Mouse (Mus musculus) heart, embryonic 12.5 days (tissue): Measurements from ENCODE around the gene Asb18. TPM values are rescaled to one million over a fixed set of nuclear protein-coding genes. Genes with fewer than 3 reads are reported as not detected.

Experiments
- ATAC-seq: fragments of 200-750 bp; cut with Nextera tagmentation; 2 replicates; pipeline ENCODE4 v1.8.0; 2017; ENCODE audit warnings: moderate TSS enrichment, moderate library complexity; ENCODE audit not compliant: insufficient number of reproducible peaks, low FRiP score
- H3K27ac ChIP-seq: fragments of 300-500 bp; sonication (generic); 2 replicates; pipeline ENCODE4 v1.5.1; 2016; ENCODE audit warnings: mild to moderate bottlenecking, moderate library complexity; ENCODE audit not compliant: poor library complexity, severe bottlenecking
- H3K27me3 ChIP-seq: fragments of 300-500 bp; sonication (generic); replicated peaks from 2 replicates; pipeline ENCODE4 v1.6.1; 2016; ENCODE audit warnings: mild to moderate bottlenecking, moderate library complexity
- H3K36me3 ChIP-seq: fragments of 300-500 bp; sonication (generic); 2 replicates; pipeline ENCODE4 v1.6.1; 2016; ENCODE audit warnings: mild to moderate bottlenecking, moderate library complexity
- H3K4me1 ChIP-seq: fragments of 300-500 bp; sonication (generic); replicated peaks from 2 replicates; pipeline ENCODE4 v1.6.1; 2016; ENCODE audit warnings: mild to moderate bottlenecking
- H3K4me2 ChIP-seq: fragments of 300-500 bp; sonication (generic); 2 replicates; pipeline ENCODE4 v1.6.1; 2016; ENCODE audit warnings: mild to moderate bottlenecking, moderate library complexity
- H3K4me3 ChIP-seq: fragments of 300-500 bp; sonication (generic); 2 replicates; pipeline ENCODE4 v1.5.1; 2016; ENCODE audit warnings: mild to moderate bottlenecking
- H3K9ac ChIP-seq: fragments of 300-500 bp; sonication (generic); 2 replicates; pipeline ENCODE4 v1.6.1; 2016; ENCODE audit warnings: mild to moderate bottlenecking, moderate library complexity
- H3K9me3 ChIP-seq: fragments of 300-500 bp; sonication (generic); replicated peaks from 2 replicates; pipeline ENCODE4 v1.6.1; 2016; ENCODE audit warnings: mild to moderate bottlenecking, moderate library complexity
- WGBS: fragments of 180-500 bp; shearing (Covaris S2); methylation state at CpG from one replicate; pipeline ENCODE4 v1.1.7; 2016; 5-methylcytosine and 5-hydroxymethylcytosine counted together
- polyA plus RNA-seq: library from polyadenylated mRNA; unstranded; fragments of >200 nt; fragmentation: Nextera tagmentation; extraction: Ambion mirVana; gene quantifications from 2 replicates; pipeline ENCODE4 v1.2.1, GENCODE M21; 2016

Asb18 gene
- polyA plus RNA-seq, 1 experiment from 2014 or later = 1.0 TPM

- Histone ChIP-seq H3K9ac (no peak overlapping the region), H3K27ac (no peak overlapping the region), H3K36me3 (no peaks in the 10 kb centered on the region), H3K4me1 (peaks cover 33% of the 10 kb centered on the region), H3K9me3 (no peaks in the 10 kb centered on the region), H3K4me2 (no peak overlapping the region), H3K4me3 (no peak overlapping the region), H3K27me3 (peaks cover 95% of the 10 kb centered on the region)
- WGBS = 8% methylated on average over 6 of the region's 6 CpGs
- ATAC-seq = no peak
Measured at GRCm38 (mm10) chr1:89933028-89933427, 81.4 kb downstream of the Asb18 start.

GRCm38 (mm10) chr1:89932616-89933015 is 81.8 kb downstream of the Asb18 start:
- Histone ChIP-seq H3K9ac (no peak overlapping the region), H3K27ac (no peak overlapping the region), H3K36me3 (no peaks in the 10 kb centered on the region), H3K4me1 (peaks cover 34% of the 10 kb centered on the region), H3K27me3 (peaks cover 95% of the 10 kb centered on the region), H3K4me3 (no peak overlapping the region), H3K4me2 (no peak overlapping the region), H3K9me3 (no peaks in the 10 kb centered on the region)
- ATAC-seq = no peak
- WGBS = 2% methylated on average over 16 of the region's 16 CpGs

DNA sequence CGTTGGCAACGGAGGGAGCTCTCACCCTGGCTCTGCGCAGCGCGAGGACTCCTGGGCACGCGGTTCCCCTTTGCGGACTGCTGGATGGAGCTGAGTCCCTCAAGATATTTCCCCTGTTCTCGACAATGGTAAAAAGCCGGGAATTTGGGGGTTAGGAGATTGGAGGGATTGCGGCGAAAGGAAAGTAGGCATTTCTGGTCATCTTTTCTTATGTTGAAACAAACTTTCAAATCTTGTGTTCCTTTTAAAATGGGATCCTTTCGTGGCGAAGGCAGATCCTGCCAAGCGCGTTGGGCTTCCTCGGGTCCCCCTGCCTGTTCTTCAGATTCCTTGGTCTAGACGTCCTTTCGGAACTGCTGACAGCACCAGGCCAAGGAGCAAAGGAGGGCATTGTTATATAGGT is 82.4 kb downstream of the Asb18 start:
- Histone ChIP-seq H3K4me3 (no peak overlapping the region), H3K9me3 (no peaks in the 10 kb centered on the region), H3K36me3 (no peaks in the 10 kb centered on the region), H3K27ac (no peak overlapping the region), H3K27me3 (peaks cover 95% of the 10 kb centered on the region), H3K4me1 (peaks cover 40% of the 10 kb centered on the region), H3K4me2 (no peak overlapping the region), H3K9ac (no peak overlapping the region)
- 3% methylated on average over 19 of the region's 19 CpGs for WGBS
- no peak for ATAC-seq

- Histone ChIP-seq H3K4me1 (peaks cover 42% of the 10 kb centered on the region), H3K27ac (no peak within 1 kb of the TSS), H3K9ac (peak within 1 kb of the TSS; percentile 55; the same call in 1 of the 2 replicates), H3K36me3 (no peaks in the 10 kb centered on the region), H3K4me3 (peak within 1 kb of the TSS; percentile 52), H3K27me3 (peaks cover 95% of the 10 kb centered on the region), H3K4me2 (peak within 1 kb of the TSS; percentile 93), H3K9me3 (no peaks in the 10 kb centered on the region; the same call in 1 of the 2 replicates)
- WGBS = under 1% methylated on average over 33 of the region's 33 CpGs
- peak; percentile 64 for ATAC-seq
Measured at GRCm38 (mm10) chr1:89931120-89931519, 83.3 kb downstream of the Asb18 start, which contains the start of gene Gbx2. Gene Gbx2 (minus strand): TSS chr1:89931179.

- Histone ChIP-seq H3K4me2 (peak overlapping the region; percentile 93), H3K36me3 (no peaks in the 10 kb centered on the region), H3K27me3 (peaks cover 95% of the 10 kb centered on the region), H3K4me3 (peak overlapping the region; percentile 52), H3K9ac (peak overlapping the region; percentile 55; the same call in 1 of the 2 replicates), H3K4me1 (peaks cover 45% of the 10 kb centered on the region), H3K9me3 (no peaks in the 10 kb centered on the region; the same call in 1 of the 2 replicates), H3K27ac (no peak overlapping the region)
- 0% methylated on average over 40 of the region's 45 CpGs for WGBS
- no peak for ATAC-seq
Measured at GRCm38 (mm10) chr1:89930551-89930950, 83.9 kb downstream of the Asb18 start.

- Histone ChIP-seq H3K9ac (peak overlapping the region; percentile 55; the same call in 1 of the 2 replicates), H3K27ac (no peak overlapping the region), H3K4me3 (peak overlapping the region; percentile 52), H3K4me2 (peak overlapping the region; percentile 93), H3K9me3 (no peaks in the 10 kb centered on the region; the same call in 1 of the 2 replicates), H3K27me3 (peaks cover 95% of the 10 kb centered on the region), H3K36me3 (no peaks in the 10 kb centered on the region), H3K4me1 (peaks cover 45% of the 10 kb centered on the region)
- ATAC-seq = no peak
- under 1% methylated on average over 55 of the region's 55 CpGs for WGBS
Measured at GRCm38 (mm10) chr1:89929721-89930505, 84.6 kb downstream of the Asb18 start.

- WGBS = 4% methylated on average over 6 of the region's 6 CpGs
- H3K4me2 ChIP-seq = peak overlapping the region; percentile 50
Measured at GRCm38 (mm10) chr1:89929181-89929580, 85.3 kb downstream of the Asb18 start.

DNA sequence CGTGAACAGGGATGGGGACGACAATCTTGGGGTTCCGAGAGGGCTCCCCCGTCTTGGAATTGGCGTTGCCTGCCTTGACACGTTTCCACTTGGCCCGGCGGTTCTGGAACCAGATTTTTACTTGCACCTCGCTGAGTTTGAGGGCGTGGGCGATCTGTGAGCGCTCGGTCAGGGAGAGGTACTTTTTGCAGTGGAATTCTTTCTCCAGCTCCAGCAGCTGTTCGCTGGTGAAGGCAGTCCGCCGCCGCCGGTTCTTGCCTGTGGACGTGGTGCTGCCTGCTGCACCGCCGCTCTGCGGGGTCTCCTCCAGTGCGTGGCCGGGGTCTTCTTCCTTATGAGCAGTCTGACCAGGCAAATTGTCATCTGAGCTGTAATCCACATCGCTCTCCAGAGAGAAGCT is 85.8 kb downstream of the Asb18 start:
- no peak for ATAC-seq
- H3K27ac ChIP-seq = no peak overlapping the region
- 4% methylated on average over 25 of the region's 25 CpGs for WGBS

More at GRCm38 (mm10) chr1:89929181-89929580, 85.3 kb downstream of the Asb18 start:
- H3K4me1 ChIP-seq = peaks cover 45% of the 10 kb centered on the region
- peaks cover 96% of the 10 kb centered on the region for H3K27me3 ChIP-seq
- no peaks in the 10 kb centered on the region for H3K36me3 ChIP-seq
- H3K9me3 ChIP-seq = no peaks in the 10 kb centered on the region; the same call in 1 of the 2 replicates
- H3K4me3 ChIP-seq = peak overlapping the region; percentile 28
- no peak overlapping the region for H3K27ac ChIP-seq
- H3K9ac ChIP-seq = no peak overlapping the region
- ATAC-seq = no peak

GRCm38 (mm10) chr1:89927061-89927661 is 87.3 kb downstream of the Asb18 start:
- no peaks in the 10 kb centered on the region for H3K36me3 ChIP-seq
- H3K27me3 ChIP-seq = peaks cover 100% of the 10 kb centered on the region
- H3K4me3 ChIP-seq = peak overlapping the region; percentile 47
- WGBS = 1% methylated on average over 36 of the region's 36 CpGs
- no peak overlapping the region for H3K9ac ChIP-seq
- H3K27ac ChIP-seq = no peak overlapping the region
- H3K9me3 ChIP-seq = no peaks in the 10 kb centered on the region; the same call in 1 of the 2 replicates
- no peak for ATAC-seq
- peaks cover 62% of the 10 kb centered on the region for H3K4me1 ChIP-seq
- peak overlapping the region; percentile 72 for H3K4me2 ChIP-seq

More for the DNA sequence above, 85.8 kb downstream of the Asb18 start:
- H3K4me1 ChIP-seq = peaks cover 47% of the 10 kb centered on the region
- H3K4me2 ChIP-seq = peak overlapping the region; percentile 50
- H3K9ac ChIP-seq = no peak overlapping the region
- H3K9me3 ChIP-seq = no peaks in the 10 kb centered on the region; the same call in 1 of the 2 replicates
- peak overlapping the region; percentile 28 for H3K4me3 ChIP-seq
- peaks cover 96% of the 10 kb centered on the region for H3K27me3 ChIP-seq
- no peaks in the 10 kb centered on the region for H3K36me3 ChIP-seq

DNA sequence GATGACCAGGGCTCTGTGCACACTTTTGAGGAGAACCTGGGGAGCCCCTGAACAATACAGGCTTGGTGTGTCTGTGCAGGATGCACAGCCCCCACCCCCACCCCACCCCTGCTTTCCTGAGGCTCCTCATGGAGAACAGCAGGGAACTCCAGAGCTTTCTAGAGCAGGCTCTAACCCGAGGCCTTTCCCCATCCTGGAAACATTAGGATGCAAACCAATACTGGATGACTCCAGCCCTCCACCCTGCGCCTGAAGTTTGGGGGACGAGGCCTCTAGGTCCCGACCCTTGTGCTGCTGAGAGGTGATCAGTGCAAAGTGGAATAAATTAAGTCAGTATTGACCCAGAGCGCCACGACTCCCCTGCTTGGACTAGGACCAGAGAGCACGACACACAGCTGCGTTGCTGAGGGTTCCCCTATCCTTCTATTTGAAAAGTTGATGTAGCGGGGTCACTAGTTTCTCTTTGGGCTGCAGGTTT is 87.8 kb downstream of the Asb18 start:
- H3K9me3 ChIP-seq = no peaks in the 10 kb centered on the region; the same call in 1 of the 2 replicates
- 13% methylated on average over 9 of the region's 9 CpGs for WGBS
- ATAC-seq = no peak
- H3K27me3 ChIP-seq = peaks cover 100% of the 10 kb centered on the region
- no peak overlapping the region for H3K9ac ChIP-seq
- no peak overlapping the region for H3K27ac ChIP-seq
- H3K36me3 ChIP-seq = no peaks in the 10 kb centered on the region
- peak overlapping the region; percentile 72 for H3K4me2 ChIP-seq
- H3K4me3 ChIP-seq = peak overlapping the region; percentile 47
- peaks cover 63% of the 10 kb centered on the region for H3K4me1 ChIP-seq
